Mouse (Mus musculus) urinary bladder, postnatal 10 days (tissue): ENCODE measurements at regions not wholly inside any gene's neighbourhood (a gene's known extent, or its start where the extent isn't known, plus 50 kb on each side); places are given as distances from the start of the nearest gene placed in this dataset.

Experiments
- DNase-seq: peaks from one replicate; pipeline ENCODE4 v3.0.0; 2022; ENCODE audit warnings: low spot score

- DNase-seq, result no peak
Observed at GRCm38 (mm10) chr15:36945309-36945708, 62.3 kb downstream of the Zfp706 start.

GRCm38 (mm10) chr15:36944556-36945171 lies 62.9 kb downstream of the Zfp706 start:
- no peak for DNase-seq

- DNase-seq, result no peak
Observed at GRCm38 (mm10) chr15:36943492-36944112, 64.0 kb downstream of the Zfp706 start.

DNA sequence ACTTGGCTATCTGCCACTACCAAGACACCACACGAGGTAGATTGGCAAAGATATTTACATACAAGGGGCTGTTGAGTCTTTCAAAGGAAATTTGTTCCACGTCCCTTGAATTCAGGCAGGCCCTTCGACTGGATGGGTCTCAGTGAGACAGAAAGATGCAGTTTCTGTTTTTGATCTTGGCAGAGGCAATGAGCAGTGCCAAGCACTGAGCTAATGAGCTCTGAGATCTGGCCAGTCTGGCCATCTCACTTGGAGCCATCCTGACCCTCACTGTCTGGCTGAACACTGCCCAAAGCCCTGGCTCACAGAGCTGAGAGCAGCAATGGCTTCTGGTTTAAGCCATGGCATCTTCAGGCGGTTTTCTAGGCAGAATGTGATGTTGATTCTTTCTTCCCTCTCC lies 65.3 kb downstream of the Zfp706 start:
- no peak for DNase-seq

DNA sequence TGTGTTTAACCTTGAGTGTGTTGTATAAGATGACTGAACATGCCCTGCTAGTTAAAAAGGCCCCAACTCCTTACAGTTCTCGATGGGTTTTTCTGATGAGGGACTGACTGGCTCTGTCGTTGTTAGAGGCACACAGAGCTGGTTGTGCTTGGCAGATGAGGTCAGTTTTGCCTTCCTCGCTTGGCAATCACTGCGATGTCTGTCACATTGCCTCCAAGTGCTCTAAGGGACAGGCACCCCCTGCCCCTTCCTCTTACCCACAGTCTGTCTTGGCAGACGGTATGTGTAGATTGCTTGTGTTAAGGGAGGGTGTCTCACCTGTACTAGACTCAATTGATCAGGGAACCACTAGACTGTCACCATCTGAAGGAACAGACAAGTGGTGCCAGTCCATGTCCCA lies 65.8 kb downstream of the Zfp706 start:
- no peak for DNase-seq

DNA sequence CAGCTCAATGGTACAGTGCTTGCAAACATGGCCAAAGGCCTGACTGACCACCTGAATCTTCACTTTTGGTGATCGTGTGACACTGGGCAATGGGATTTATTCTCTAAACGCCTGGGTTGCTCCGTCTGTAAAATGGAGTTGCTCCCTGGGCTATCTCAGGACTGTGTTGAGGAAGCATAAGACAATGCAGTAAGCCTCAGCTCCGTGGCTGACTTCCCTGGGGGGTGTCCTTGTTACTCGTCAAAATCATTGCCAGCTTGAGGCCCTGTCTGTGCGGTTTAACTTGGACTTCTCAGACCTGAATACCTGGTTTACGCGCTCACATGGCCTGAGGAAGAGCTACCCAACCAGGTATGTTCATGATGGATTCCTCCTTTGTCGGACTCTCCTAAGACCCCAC lies 68.0 kb downstream of the Zfp706 start:
- no peak for DNase-seq

- DNase-seq, result no peak
Observed at GRCm38 (mm10) chr15:36939153-36939552, 68.4 kb downstream of the Zfp706 start.

DNA sequence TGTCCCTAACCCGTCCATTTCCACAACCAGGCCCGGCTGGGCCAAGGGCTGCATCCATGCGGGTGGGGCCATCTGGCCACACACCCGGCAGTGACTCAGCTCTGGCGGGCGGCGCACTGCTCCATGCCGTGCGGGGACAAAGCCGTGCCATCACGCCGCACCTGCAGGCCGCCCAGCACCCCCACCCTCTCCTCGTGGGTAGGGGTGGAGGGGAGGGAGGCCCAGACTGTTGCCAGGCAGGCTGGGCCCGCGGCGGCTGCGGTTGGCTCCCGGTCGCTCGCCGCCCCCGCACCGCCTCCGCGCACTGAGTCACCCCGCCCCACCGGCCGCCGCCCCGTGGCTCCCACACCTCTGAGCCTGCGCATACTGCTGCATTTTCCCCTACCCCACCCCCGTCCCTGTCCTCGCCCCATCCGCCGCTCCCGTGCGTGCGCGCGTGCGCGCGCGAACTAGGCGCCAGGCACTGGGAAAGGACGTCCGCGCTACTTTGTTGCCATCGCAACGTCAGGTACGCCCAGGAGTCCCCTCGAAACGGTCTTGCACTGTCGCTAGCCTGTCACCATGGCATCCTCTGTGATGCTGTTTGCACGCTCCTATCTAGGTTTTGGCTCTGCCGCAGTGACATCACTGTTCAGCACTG lies 68.9 kb downstream of the Zfp706 start:
- DNase-seq, result peak; percentile 71

DNA sequence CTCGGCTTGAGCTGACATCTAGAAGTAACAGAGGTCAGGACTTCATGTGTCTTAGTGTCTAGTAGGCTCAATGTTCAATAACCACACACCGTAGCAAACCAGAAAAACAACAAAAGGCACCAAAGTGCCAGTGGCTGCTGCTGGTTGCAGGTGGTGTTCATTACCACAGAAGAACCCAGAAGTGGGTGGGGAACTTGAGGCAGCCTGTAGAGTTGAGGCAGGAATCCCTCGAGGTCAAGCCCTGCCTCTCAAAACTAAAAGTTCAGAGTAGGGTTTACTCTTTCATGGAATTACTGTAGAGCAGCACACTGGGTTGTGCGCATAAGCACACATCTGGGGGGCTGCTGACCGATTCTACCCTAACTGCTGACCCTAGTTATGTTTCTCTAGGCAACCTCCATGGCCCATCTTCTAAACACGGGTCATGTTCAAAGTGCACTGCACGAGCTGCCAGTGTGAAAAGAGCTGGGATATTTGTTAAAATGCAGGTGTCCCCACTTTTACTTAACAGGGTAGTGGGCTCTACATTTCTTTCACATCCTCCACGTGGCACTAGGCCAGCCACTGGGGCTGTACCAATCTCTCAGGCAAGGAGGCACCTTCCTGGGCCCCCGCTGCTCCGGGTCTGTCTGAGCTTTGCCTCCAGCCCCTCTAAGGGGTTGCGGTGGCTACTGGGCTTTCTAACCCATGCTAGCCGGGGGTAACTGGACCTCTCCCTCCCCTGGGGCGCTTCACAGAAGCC lies 69.6 kb downstream of the Zfp706 start:
- no peak for DNase-seq

DNA sequence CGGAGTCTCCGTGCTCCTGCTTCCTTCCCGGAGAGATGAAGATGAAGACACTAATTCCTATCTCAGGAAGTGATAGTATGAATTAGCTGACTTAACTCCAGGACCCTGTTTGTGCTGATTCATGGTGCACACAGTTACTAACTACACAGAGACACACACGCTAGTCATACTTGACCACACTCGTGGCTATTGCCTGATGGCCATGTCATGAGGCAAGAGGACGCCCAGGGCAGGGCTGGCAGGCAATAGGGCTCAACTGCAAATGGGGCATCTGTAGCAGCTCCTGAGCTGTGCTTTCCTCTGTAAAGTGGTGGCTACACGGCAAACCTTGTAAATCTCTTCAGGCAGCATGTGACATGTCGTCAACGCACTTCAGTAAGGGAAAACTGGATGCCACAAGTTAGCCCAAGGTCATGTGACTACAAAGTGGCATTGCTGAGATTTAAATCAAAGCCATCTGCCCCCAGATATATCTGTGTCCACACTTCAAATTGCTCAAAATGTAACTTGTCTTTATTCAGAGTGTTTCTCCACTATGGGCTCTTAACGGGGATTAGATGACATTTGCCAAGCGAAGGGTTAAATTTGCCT lies 70.4 kb downstream of the Zfp706 start:
- no peak for DNase-seq

DNA sequence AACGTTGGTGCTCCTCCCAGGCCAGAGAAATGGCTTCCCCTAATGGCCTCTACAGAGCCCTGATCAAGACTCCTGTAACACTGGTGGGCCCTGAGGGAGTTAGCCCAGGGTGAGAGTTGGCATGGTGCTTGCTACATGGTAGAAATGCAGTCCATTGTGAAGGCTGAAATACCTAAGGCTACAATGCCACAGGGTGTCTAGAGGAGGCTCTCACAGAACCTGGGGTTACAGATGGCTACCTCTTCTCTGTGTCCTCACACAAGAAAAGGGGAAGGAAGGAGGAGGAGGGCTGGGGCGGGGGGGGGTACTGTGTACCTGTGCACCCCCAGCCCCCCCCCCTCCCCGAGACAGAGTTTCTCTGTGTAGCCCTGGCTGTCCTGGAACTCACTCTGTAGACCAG lies 72.8 kb downstream of the Zfp706 start:
- no peak for DNase-seq

DNA sequence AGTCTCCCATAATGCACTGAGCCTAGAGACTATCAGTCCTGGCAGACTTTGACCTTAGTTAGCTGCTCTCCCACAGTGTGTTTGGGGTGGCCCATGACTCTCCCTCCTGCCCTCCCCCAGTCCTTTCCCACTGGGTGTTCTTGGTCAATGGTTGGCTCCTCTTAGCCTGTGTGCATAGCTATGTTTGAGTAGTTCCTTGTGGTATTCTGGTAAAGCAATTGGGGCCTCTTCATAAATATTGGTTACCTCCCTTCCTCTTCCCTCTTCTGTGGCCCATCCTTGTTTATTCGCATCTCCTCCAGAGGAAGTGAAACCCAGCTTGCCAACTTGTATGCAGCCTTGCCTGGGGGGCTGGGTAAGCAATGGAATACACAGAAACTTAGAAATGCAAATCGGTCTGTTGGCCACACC lies 74.0 kb downstream of the Zfp706 start:
- DNase-seq, result no peak

- no peak for DNase-seq
Observed at GRCm38 (mm10) chr15:36931460-36931859, 76.1 kb downstream of the Zfp706 start.

GRCm38 (mm10) chr15:36930433-36930832 lies 77.1 kb downstream of the Zfp706 start:
- no peak for DNase-seq

DNA sequence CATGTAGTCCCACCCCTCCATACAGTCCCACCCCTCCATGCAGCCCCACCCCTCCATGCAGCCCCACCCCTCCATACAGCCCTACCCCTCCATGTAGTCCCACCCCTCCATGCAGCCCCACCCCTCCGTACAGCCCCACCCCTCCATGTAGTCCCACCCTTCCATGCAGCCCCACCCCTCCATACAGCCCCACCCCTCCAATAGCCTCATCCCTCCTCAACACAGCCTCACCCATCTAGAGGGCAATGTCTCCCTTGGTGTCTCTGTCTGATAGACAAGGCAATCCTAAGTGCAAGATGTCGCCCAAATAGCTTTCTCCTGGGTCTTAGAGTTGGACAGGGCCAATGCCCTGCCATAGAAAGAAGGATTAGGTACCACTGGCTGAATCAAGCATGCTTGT lies 77.8 kb downstream of the Zfp706 start:
- no peak for DNase-seq

DNA sequence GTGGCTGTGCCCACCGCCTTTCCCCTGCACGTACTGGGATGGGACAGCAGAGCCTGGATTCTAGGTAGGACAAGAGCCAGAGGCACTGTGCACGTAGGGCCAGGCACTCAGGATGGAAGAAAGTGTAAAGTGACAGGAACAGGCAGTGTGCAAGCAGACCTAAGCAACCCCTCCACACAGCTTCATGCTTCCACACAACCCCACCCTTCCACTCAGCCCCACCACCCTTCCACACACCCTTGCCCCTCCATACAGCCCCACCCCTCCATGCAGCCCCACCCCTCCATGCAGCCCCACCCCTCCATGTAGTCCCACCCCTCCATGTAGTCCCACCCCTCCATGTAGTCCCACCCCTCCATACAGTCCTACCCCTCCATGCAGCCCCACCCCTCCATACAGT lies 78.5 kb downstream of the Zfp706 start:
- DNase-seq, result no peak

GRCm38 (mm10) chr15:36928678-36929077 lies 78.9 kb downstream of the Zfp706 start:
- DNase-seq, result no peak

GRCm38 (mm10) chr15:36927436-36927835 lies 80.1 kb downstream of the Zfp706 start:
- no peak for DNase-seq

DNA sequence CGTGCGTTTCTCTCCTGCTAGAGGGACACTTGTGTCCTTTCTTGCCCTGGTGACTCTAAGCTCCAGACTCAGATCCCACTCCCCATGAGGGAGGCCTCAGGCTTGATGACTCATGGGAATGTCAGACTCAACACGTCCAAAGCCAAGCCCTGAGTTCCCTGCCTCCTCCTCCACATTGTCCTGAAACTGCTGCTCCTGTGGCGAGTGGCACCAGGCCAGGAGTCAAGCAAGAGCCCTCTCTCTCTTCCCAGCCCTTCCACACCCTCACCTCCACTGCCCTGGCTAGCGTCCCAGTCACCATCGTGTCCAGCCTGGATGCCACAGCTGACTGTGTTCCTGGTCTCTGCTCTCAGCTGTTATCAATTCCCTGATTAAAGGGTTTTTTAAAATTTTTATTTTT lies 83.4 kb downstream of the Zfp706 start:
- DNase-seq, result no peak

- no peak for DNase-seq
Observed at GRCm38 (mm10) chr15:36921384-36921783, 86.2 kb downstream of the Zfp706 start.

- DNase-seq, result no peak
Observed at GRCm38 (mm10) chr15:36920886-36921285, 86.7 kb downstream of the Zfp706 start.

DNA sequence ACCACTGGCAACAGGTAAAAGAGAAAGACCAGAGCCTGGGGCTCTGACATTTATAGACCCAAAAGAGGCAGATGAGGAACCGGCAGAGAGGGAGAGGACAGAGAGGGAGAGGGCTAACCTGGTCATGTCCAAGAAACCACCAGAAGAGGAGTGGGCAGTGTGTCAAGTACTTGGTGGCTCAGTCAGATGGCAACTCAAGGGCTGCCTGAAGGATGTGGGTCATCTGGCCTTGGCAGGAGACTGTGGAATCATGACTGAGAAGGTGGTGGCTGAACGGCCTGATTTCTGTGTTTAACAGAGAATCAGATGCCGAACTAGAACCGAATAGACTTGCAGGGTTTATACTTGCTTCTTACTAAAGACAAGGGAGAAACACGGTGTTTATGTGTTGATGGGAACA lies 87.9 kb downstream of the Zfp706 start:
- DNase-seq, result no peak

GRCm38 (mm10) chr15:36919209-36919608 lies 88.4 kb downstream of the Zfp706 start:
- DNase-seq, result no peak
